Mouse (Mus musculus) olfactory bulb, adult 2 months (tissue): ENCODE measurements at regions not wholly inside any gene's neighbourhood (a gene's known extent, or its start where the extent isn't known, plus 50 kb on each side); places are given as distances from the start of the nearest gene placed in this dataset.

Source experiments
- CTCF ChIP-seq: fragments of 200-500 bp; IDR thresholded peaks from 2 replicates; pipeline ENCODE4 v1.5.1; 2012; ENCODE audit warnings: low read depth, mild to moderate bottlenecking, low read length, moderate library complexity; ENCODE audit not compliant: insufficient read depth
- POLR2A ChIP-seq: fragments of 200-500 bp; IDR thresholded peaks from 2 replicates; pipeline ENCODE4 v1.6.1; 2012; ENCODE audit warnings: mild to moderate bottlenecking, low read depth, low read length, moderate library complexity; ENCODE audit not compliant: insufficient read depth

DNA sequence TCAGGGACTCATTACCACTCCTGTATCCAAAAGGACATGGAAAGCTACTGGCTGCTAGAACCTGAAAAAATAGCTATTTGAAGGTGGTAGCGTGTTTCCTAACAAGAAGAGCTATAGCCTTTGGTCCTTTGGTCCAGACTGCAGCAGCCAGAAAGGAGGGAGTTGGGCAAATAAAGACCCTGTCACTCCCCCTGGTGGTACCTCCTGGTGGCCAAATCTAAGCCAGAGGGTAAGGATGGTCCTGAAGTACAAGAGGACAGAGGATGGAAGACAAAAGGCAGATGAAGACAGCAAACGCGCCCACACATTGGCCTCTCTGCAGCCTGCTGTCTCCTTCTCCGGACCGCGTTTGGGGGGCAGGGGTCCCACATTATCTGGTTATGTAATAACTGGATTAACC lies 453.4 kb downstream of the Prss52 start:
- TF ChIP-seq POLR2A (no peak), CTCF (no peak)
